Mouse (Mus musculus): ENCODE data around the gene Mrpl53. TPM values are rescaled to one million over a fixed set of nuclear protein-coding genes. Genes with fewer than 3 reads are reported as not detected.
A peak's percentile ranks its signal among the peaks of the same experiment; 100 is the strongest.

Mrpl53 gene
- total and polyA plus RNA-seq, 2 experiments = 73.8 to 78.2 TPM

DNA sequence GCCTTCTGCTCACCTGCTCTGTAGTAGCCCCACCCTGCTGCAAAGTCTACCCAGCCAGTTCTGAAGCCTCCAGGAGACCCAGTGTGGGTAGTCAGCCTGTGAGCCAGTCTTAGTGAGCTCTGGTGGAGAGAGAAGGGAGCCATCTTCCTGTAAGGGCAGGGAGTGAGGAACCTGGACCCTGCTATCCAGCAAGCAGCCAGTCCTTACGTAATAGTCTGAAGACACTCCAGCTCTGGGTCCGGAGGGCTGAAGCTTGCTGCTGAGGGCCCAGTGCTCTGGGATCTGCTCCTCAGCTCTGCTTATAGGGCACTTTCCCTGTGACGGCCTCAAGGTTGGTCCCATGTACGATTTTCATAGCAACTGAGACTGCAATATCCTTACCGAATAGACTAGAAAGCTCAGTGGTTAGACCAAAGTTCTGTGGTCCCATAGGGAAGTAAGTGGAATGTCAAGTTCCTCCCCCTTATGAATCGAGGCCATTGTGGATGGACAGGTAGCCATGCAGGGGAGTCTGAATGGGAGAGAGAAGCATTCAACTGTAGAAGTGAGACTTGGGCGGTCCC is 26.2 kb downstream of the Mrpl53 start, which contains the start of gene Rtkn:
Rtkn (plus strand) TSS at position 513 of the 563 bp plus-strand sequence.
- TF ChIP-seq CTCF (IDR thresholded peaks at IDR 0.05; ENCODE audit: low read depth, low read length) (no peak), POLR2A (IDR thresholded peaks at IDR 0.05; ENCODE audit: extremely low read depth, insufficient read depth, low read length) (no peak)
- peak within 1 kb of the TSS; percentile 86 for H3K9ac ChIP-seq (ENCODE audit: low read depth, low read length)
- peak within 1 kb of the TSS; percentile 89 for H3K27ac ChIP-seq (replicated peaks; ENCODE audit: insufficient read depth, low read depth, low read length)
- 61% methylated on average over 7 of the region's 7 CpGs for WGBS
- peak within 1 kb of the TSS; percentile 79 for H3K4me3 ChIP-seq (ENCODE audit: insufficient read depth, low read depth, low read length)
- peaks cover 26% of the 10 kb centered on the region for H3K4me1 ChIP-seq (ENCODE audit: control insufficient read depth, insufficient read depth, low read length)
- peaks cover 2% of the 10 kb centered on the region; the same call in 1 of the 2 replicates for H3K79me2 ChIP-seq (ENCODE audit: control insufficient read depth, insufficient read depth, low read length)
- peak; percentile 54 for DNase-seq (ENCODE audit: extremely low read depth, low read depth, low spot score)
- no peaks in the 10 kb centered on the region for H3K36me3 ChIP-seq (ENCODE audit: control insufficient read depth, insufficient read depth, low read length)
- no peaks in the 10 kb centered on the region for H3K27me3 ChIP-seq (ENCODE audit: control insufficient read depth, insufficient read depth, low read length)

DNA sequence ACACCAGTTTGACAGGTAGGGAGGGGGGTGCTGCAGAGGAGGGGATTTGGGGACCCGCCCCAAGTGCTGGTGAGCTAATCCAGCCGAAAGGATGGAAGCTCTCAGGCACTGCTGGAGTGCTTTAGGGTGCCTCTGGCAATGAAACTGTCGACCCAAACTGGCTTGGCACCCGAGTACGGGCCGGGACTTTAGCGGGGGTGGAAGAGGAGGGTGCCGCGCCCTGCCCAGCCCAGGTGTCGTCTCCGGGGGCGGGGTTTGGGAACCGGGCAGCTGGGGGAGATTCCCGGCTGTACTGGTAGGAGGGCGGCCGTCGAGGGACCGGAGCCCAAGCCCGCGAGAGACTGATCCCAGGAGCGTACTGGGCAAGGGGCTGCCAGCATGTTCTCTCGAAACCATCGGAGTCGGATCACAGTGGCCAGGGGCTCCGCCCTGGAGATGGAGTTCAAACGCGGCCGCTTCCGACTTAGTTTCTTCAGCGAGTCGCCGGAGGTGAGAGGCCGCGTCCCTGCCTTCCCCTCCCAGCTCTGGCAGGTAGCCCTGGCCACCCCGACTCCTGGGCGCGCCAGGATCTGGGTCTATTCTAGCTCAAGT is 26.8 kb downstream of the Mrpl53 start:
- peak; percentile 72 for DNase-seq (ENCODE audit: extremely low read depth, low read depth, low spot score)
- Histone ChIP-seq H3K79me2 (ENCODE audit: control insufficient read depth, insufficient read depth, low read length) (peaks cover 2% of the 10 kb centered on the region; the same call in 1 of the 2 replicates), H3K27me3 (ENCODE audit: control insufficient read depth, insufficient read depth, low read length) (no peaks in the 10 kb centered on the region), H3K9ac (ENCODE audit: low read depth, low read length) (peak overlapping the region; percentile 86), H3K36me3 (ENCODE audit: control insufficient read depth, insufficient read depth, low read length) (no peaks in the 10 kb centered on the region), H3K4me3 (ENCODE audit: insufficient read depth, low read depth, low read length) (peak overlapping the region; percentile 79), H3K4me1 (ENCODE audit: control insufficient read depth, insufficient read depth, low read length) (peaks cover 26% of the 10 kb centered on the region), H3K27ac (replicated peaks; ENCODE audit: insufficient read depth, low read depth, low read length) (peak overlapping the region; percentile 89)
- TF ChIP-seq POLR2A (IDR thresholded peaks at IDR 0.05; ENCODE audit: extremely low read depth, insufficient read depth, low read length) (no peak), CTCF (IDR thresholded peaks at IDR 0.05; ENCODE audit: low read depth, low read length) (no peak)
- 10% methylated on average over 37 of the region's 37 CpGs for WGBS

DNA sequence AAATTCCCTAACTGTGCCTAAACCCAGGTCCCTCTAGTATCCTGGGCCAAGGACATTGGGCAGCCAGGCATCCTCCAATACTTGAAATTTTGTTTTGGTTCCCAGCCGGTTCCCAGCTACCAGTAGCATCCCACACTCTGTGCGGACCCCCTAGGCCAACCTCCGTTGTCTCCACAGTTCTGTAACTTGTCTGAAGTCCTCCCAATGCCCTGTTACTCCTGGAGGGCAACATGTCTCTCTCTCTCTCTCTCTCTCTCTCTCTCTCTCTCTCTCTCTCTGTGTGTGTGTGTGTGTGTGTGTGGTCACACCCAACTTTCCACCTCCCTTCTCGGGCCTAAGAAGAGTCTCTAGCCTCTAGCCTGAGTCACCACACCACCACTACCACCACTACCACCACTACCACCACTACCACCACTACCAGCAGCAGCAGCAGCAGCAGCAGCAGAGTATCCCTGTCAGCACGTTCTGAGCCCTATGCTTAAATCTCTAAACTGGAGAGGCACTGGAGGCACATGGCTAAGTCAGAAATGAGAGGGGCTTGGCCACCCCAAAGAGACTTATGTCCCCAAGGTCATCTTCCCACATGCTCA is 27.5 kb downstream of the Mrpl53 start:
- TF ChIP-seq POLR2A (IDR thresholded peaks at IDR 0.05; ENCODE audit: extremely low read depth, insufficient read depth, low read length) (no peak), CTCF (IDR thresholded peaks at IDR 0.05; ENCODE audit: low read depth, low read length) (no peak)
- no peaks in the 10 kb centered on the region for H3K36me3 ChIP-seq (ENCODE audit: control insufficient read depth, insufficient read depth, low read length)
- H3K79me2 ChIP-seq (ENCODE audit: control insufficient read depth, insufficient read depth, low read length) = peaks cover 2% of the 10 kb centered on the region; the same call in 1 of the 2 replicates
- peak overlapping the region; percentile 86 for H3K9ac ChIP-seq (ENCODE audit: low read depth, low read length)
- peak overlapping the region; percentile 79 for H3K4me3 ChIP-seq (ENCODE audit: insufficient read depth, low read depth, low read length)
- WGBS = 19% methylated on average over 5 of the region's 5 CpGs
- peaks cover 23% of the 10 kb centered on the region for H3K4me1 ChIP-seq (ENCODE audit: control insufficient read depth, insufficient read depth, low read length)
- H3K27ac ChIP-seq (replicated peaks; ENCODE audit: insufficient read depth, low read depth, low read length) = peak overlapping the region; percentile 89
- no peak for DNase-seq (ENCODE audit: extremely low read depth, low read depth, low spot score)
- H3K27me3 ChIP-seq (ENCODE audit: control insufficient read depth, insufficient read depth, low read length) = no peaks in the 10 kb centered on the region

DNA sequence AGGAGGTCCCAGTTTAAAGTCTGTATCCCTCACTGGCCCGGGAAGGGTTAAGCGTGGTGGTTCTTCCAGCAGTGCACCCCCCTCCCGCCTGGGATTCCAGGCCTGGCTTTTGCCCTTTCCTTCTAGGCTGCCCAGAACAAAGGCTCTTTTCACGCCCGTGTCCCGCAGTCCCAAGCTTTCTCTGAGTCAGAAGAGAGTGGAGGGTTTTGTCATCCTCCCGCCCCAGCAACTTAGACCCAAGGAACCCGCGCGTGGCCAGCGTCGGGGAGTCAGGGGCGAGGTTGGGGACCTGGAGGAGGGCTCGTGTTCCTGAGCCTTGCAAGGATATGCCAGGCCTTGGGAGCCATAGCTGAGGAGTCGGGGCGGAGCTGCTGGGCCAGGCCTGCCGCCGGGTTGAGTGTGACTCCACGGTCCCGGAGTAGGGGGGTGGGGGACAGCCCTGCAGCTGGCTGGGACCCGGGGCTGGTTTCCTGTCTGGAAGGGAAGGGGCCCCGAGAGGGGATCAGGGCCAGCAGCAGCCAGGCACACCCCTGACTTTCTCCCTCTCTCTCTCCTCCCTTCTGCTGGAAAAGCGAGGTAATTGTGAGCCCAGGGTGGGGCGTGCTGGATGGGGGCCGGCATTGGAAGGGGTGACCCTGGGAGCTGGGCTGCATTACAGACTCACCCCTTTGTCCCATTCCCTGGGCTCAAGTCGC is 28.2 kb downstream of the Mrpl53 start:
- Histone ChIP-seq H3K36me3 (ENCODE audit: control insufficient read depth, insufficient read depth, low read length) (no peaks in the 10 kb centered on the region), H3K4me3 (ENCODE audit: insufficient read depth, low read depth, low read length) (peak overlapping the region; percentile 79), H3K4me1 (ENCODE audit: control insufficient read depth, insufficient read depth, low read length) (peaks cover 21% of the 10 kb centered on the region), H3K79me2 (ENCODE audit: control insufficient read depth, insufficient read depth, low read length) (peaks cover 2% of the 10 kb centered on the region; the same call in 1 of the 2 replicates), H3K27me3 (ENCODE audit: control insufficient read depth, insufficient read depth, low read length) (no peaks in the 10 kb centered on the region), H3K27ac (replicated peaks; ENCODE audit: insufficient read depth, low read depth, low read length) (peak overlapping the region; percentile 89), H3K9ac (ENCODE audit: low read depth, low read length) (peak overlapping the region; percentile 86)
- 4% methylated on average over 26 of the region's 26 CpGs for WGBS
- DNase-seq (ENCODE audit: extremely low read depth, low read depth, low spot score) = peak; percentile 46
- TF ChIP-seq CTCF (IDR thresholded peaks at IDR 0.05; ENCODE audit: low read depth, low read length) (no peak), POLR2A (IDR thresholded peaks at IDR 0.05; ENCODE audit: extremely low read depth, insufficient read depth, low read length) (no peak)

DNA sequence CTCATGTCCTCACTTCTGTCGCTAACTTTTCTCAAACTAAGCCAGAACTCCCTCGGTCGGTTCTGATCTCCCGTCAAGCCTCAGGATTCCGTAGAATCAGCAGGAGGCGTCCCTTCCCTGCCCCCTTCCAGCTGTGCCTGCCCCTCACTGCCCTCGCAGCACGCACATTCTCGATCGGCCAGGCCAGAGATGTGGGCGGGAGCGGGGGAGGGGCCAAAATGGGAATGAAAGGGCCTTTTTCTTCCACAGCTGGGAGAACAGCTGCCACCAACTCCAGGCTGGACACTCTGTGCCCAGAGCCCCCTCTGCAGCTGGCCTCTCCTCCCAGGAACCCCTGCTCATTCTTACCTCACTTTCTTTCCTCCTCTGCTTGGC is 28.7 kb downstream of the Mrpl53 start:
- WGBS = under 1% methylated on average over 12 of the region's 12 CpGs
- Histone ChIP-seq H3K4me3 (ENCODE audit: insufficient read depth, low read depth, low read length) (peak overlapping the region; percentile 79), H3K27ac (replicated peaks; ENCODE audit: insufficient read depth, low read depth, low read length) (peak overlapping the region; percentile 89), H3K27me3 (ENCODE audit: control insufficient read depth, insufficient read depth, low read length) (no peaks in the 10 kb centered on the region), H3K4me1 (ENCODE audit: control insufficient read depth, insufficient read depth, low read length) (peaks cover 19% of the 10 kb centered on the region), H3K36me3 (ENCODE audit: control insufficient read depth, insufficient read depth, low read length) (no peaks in the 10 kb centered on the region), H3K79me2 (ENCODE audit: control insufficient read depth, insufficient read depth, low read length) (peaks cover 2% of the 10 kb centered on the region; the same call in 1 of the 2 replicates), H3K9ac (ENCODE audit: low read depth, low read length) (peak overlapping the region; percentile 86)
- no peak; the same call in 1 of the 2 replicates for TF ChIP-seq CTCF (IDR thresholded peaks at IDR 0.05; ENCODE audit: low read depth, low read length)
- TF ChIP-seq POLR2A (IDR thresholded peaks at IDR 0.05; ENCODE audit: extremely low read depth, insufficient read depth, low read length) = peak; percentile 80; the same call in 1 of the 2 replicates
- peak; percentile 79 for DNase-seq (ENCODE audit: extremely low read depth, low read depth, low spot score)
